Mouse (Mus musculus) midbrain, postnatal 0 days (tissue): Measurements from ENCODE around the gene Kars. TPM values are rescaled to one million over a fixed set of nuclear protein-coding genes. Genes with fewer than 3 reads are reported as not detected.

ENCODE experiments used
- ATAC-seq: fragments of 200-750 bp; cut with Nextera tagmentation; 2 replicates; pipeline ENCODE4 v1.8.0; 2017; ENCODE audit warnings: moderate number of reproducible peaks, mild to moderate bottlenecking, moderate TSS enrichment, moderate library complexity; ENCODE audit not compliant: low FRiP score
- DNase-seq: peaks from one replicate; pipeline ENCODE4 v3.0.0-alpha.2; 2015; ENCODE audit warnings: low spot score
- H3K27ac ChIP-seq: fragments of 300-500 bp; sonication (generic); 2 replicates; pipeline ENCODE4 v1.5.1; 2014; ENCODE audit warnings: low read depth, mild to moderate bottlenecking, low read length, mixed read lengths
- H3K27me3 ChIP-seq: fragments of 300-500 bp; sonication (generic); 2 replicates; pipeline ENCODE4 v1.6.1; 2014; ENCODE audit warnings: low read length, control low read depth, mixed read lengths; ENCODE audit not compliant: insufficient read depth
- H3K36me3 ChIP-seq: fragments of 300-500 bp; sonication (generic); 2 replicates; pipeline ENCODE4 v1.6.1; 2014; ENCODE audit warnings: low read length, control low read depth, mixed read lengths; ENCODE audit not compliant: insufficient read depth
- H3K4me1 ChIP-seq: fragments of 300-500 bp; sonication (generic); 2 replicates; pipeline ENCODE4 v1.6.1; 2014; ENCODE audit warnings: mild to moderate bottlenecking, control low read depth, antibody characterized with exemption, low read length, mixed read lengths; ENCODE audit not compliant: insufficient read depth
- H3K4me2 ChIP-seq: fragments of 300-500 bp; sonication (generic); 2 replicates; pipeline ENCODE4 v1.6.1; 2014; ENCODE audit warnings: low read depth, mild to moderate bottlenecking, low read length, mixed read lengths; ENCODE audit not compliant: poor library complexity, severe bottlenecking
- H3K4me3 ChIP-seq: fragments of 300-500 bp; sonication (generic); 2 replicates; pipeline ENCODE4 v1.5.1; 2014; ENCODE audit warnings: low read depth, mild to moderate bottlenecking, low read length, moderate library complexity
- H3K9ac ChIP-seq: fragments of 300-500 bp; sonication (generic); replicated peaks from 2 replicates; pipeline ENCODE4 v1.6.1; 2014; ENCODE audit warnings: mild to moderate bottlenecking, low read length, moderate library complexity, mixed read lengths; ENCODE audit not compliant: poor library complexity, severe bottlenecking
- H3K9me3 ChIP-seq: fragments of 300-500 bp; sonication (generic); 2 replicates; pipeline ENCODE4 v1.6.1; 2016; ENCODE audit warnings: low read length, control low read depth
- CTCF ChIP-seq: IDR thresholded peaks from 2 replicates; pipeline ENCODE4 v1.5.1; 2016; ENCODE audit warnings: antibody characterized with exemption, mild to moderate bottlenecking
- WGBS: fragments of 180-500 bp; shearing (Covaris S2); extraction: QIAGEN DNeasy Blood & Tissue Kit; methylation state at CpG from one replicate; pipeline ENCODE4 v1.1.7; 2014; 5-methylcytosine and 5-hydroxymethylcytosine counted together
- polyA plus RNA-seq: library from polyadenylated mRNA; unstranded; fragments of >200 nt; fragmentation: Nextera tagmentation; extraction: Ambion mirVana; gene quantifications from 2 replicates; pipeline ENCODE4 v1.2.1, GENCODE M21; 2015
- total RNA-seq: library from RNA; depleted of rRNA; stranded (reverse); fragments of >200 nt; gene quantifications from 2 replicates; pipeline ENCODE4 v1.2.3, GENCODE M21; 2014

Kars gene
- total and polyA plus RNA-seq, 2 experiments from 2014 or later, result 106 to 160 TPM

GRCm38 (mm10) chr8:111967246-111967870 is 43.8 kb downstream of the Kars start:
- peaks cover 5% of the 10 kb centered on the region; the same call in 1 of the 2 replicates for H3K36me3 ChIP-seq
- DNase-seq (no peak), ATAC-seq (no peak)
- no peaks in the 10 kb centered on the region for H3K4me1 ChIP-seq
- no peaks in the 10 kb centered on the region for H3K9me3 ChIP-seq
- H3K9ac ChIP-seq, result no peak overlapping the region
- TF ChIP-seq CTCF, result no peak
- H3K27ac ChIP-seq, result no peak overlapping the region
- no peak overlapping the region for H3K4me3 ChIP-seq
- H3K4me2 ChIP-seq, result no peak overlapping the region
- 83% methylated on average over 5 of the region's 5 CpGs for WGBS
- H3K27me3 ChIP-seq, result no peaks in the 10 kb centered on the region

GRCm38 (mm10) chr8:111964849-111965561 is 46.1 kb downstream of the Kars start:
- Histone ChIP-seq H3K9ac (no peak overlapping the region), H3K4me3 (no peak overlapping the region), H3K9me3 (no peaks in the 10 kb centered on the region), H3K27ac (no peak overlapping the region), H3K36me3 (no peaks in the 10 kb centered on the region), H3K27me3 (no peaks in the 10 kb centered on the region), H3K4me2 (no peak overlapping the region), H3K4me1 (no peaks in the 10 kb centered on the region)
- DNase-seq (no peak), ATAC-seq (no peak)
- 71% methylated on average over 7 of the region's 7 CpGs for WGBS
- TF ChIP-seq CTCF, result no peak

GRCm38 (mm10) chr8:111964351-111964750 is 46.8 kb downstream of the Kars start:
- H3K4me2 ChIP-seq, result no peak overlapping the region
- no peaks in the 10 kb centered on the region for H3K36me3 ChIP-seq
- H3K9me3 ChIP-seq, result no peaks in the 10 kb centered on the region
- 76% methylated on average over 5 of the region's 5 CpGs for WGBS
- no peak for TF ChIP-seq CTCF
- H3K9ac ChIP-seq, result no peak overlapping the region
- no peak overlapping the region for H3K27ac ChIP-seq
- H3K4me3 ChIP-seq, result no peak overlapping the region
- no peak for ATAC-seq
- no peak for DNase-seq
- no peaks in the 10 kb centered on the region for H3K4me1 ChIP-seq
- no peaks in the 10 kb centered on the region for H3K27me3 ChIP-seq

GRCm38 (mm10) chr8:111963546-111963945 is 47.6 kb downstream of the Kars start:
- DNase-seq, result no peak
- no peaks in the 10 kb centered on the region for H3K36me3 ChIP-seq
- H3K27ac ChIP-seq, result no peak overlapping the region
- H3K4me2 ChIP-seq, result no peak overlapping the region
- ATAC-seq, result no peak
- H3K9me3 ChIP-seq, result no peaks in the 10 kb centered on the region
- no peak overlapping the region for H3K9ac ChIP-seq
- 84% methylated on average over 4 of the region's 4 CpGs for WGBS
- H3K27me3 ChIP-seq, result no peaks in the 10 kb centered on the region
- H3K4me1 ChIP-seq, result no peaks in the 10 kb centered on the region
- H3K4me3 ChIP-seq, result no peak overlapping the region
- TF ChIP-seq CTCF, result no peak

- TF ChIP-seq CTCF, result no peak
- WGBS, result 57% methylated on average over 10 of the region's 10 CpGs
- no peak for ATAC-seq
Measured at GRCm38 (mm10) chr8:111963091-111963490, 48.0 kb downstream of the Kars start.

GRCm38 (mm10) chr8:111962589-111962988 is 48.5 kb downstream of the Kars start:
- H3K9me3 ChIP-seq, result no peaks in the 10 kb centered on the region
- ATAC-seq, result no peak
- H3K27ac ChIP-seq, result no peak overlapping the region
- H3K27me3 ChIP-seq, result no peaks in the 10 kb centered on the region
- no peak overlapping the region for H3K4me2 ChIP-seq
- H3K9ac ChIP-seq, result no peak overlapping the region
- 70% methylated on average over 1 of the region's 1 CpGs for WGBS
- no peaks in the 10 kb centered on the region for H3K4me1 ChIP-seq
- H3K36me3 ChIP-seq, result no peaks in the 10 kb centered on the region; the same call in 1 of the 2 replicates
- no peak for DNase-seq
- H3K4me3 ChIP-seq, result no peak overlapping the region
- no peak for TF ChIP-seq CTCF

More at GRCm38 (mm10) chr8:111963091-111963490, 48.0 kb downstream of the Kars start:
- H3K9me3 ChIP-seq, result no peaks in the 10 kb centered on the region
- no peak for DNase-seq
- H3K27me3 ChIP-seq, result no peaks in the 10 kb centered on the region
- no peak overlapping the region for H3K4me3 ChIP-seq
- H3K9ac ChIP-seq, result no peak overlapping the region
- H3K36me3 ChIP-seq, result no peaks in the 10 kb centered on the region
- H3K4me1 ChIP-seq, result no peaks in the 10 kb centered on the region
- no peak overlapping the region for H3K4me2 ChIP-seq
- H3K27ac ChIP-seq, result no peak overlapping the region
